22 mouse cellular contexts compared by ENCODE assay signal in the genomic region with DNA sequence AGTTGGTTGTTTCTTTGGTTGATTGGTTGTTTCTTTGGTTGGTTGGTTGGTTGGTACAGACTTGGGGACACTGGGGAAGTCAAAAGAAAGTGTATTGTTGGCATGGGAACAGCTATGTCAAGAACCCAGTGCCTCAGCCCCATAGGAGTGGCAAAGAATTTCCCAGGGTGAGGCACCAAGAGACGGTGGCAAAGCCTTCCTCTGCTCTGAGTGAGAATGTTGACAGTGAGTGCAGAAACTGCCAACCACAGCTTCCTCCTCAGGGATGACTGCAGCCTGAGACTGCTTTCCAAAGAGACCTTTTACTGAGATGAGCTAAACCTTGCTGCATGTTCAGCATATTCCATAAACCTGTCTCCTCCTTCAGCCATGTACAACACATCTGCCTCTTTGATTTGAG. TPM values are rescaled to one million over a fixed set of nuclear protein-coding genes. Genes with fewer than 3 reads are reported as not detected.
A peak's percentile ranks its signal among the peaks of the same experiment; 100 is the strongest.
DNase-seq lines count a peak whose midpoint lies in the region; ATAC-seq and TF ChIP-seq lines count a peak whose summit lies in the region.
"Had no signal": no experiment of that assay in that cellular context is flagged by ENCODE, and none has a peak within 500 bp of the region (broad histone marks: within the 10 kb centered on the region; RNA-seq: fewer than 3 reads in every experiment).

No protein-coding gene starts in this region.

- H3K27ac ChIP-seq in bone marrow macrophage, adult 2 months (ENCODE audit: insufficient read depth, low read depth, low read length) = peak overlapping the region; percentile 37
- no peak overlapping the region for H3K27ac ChIP-seq in embryonic facial prominence, embryonic 10.5 days (replicated peaks)
- H3K27ac ChIP-seq: embryonic facial prominence, embryonic 13.5 days; forebrain, embryonic 12.5 days; heart, embryonic 13.5 days; hindbrain, embryonic 15.5 days had no signal

- WGBS in embryonic facial prominence, embryonic 10.5 days = 80% methylated on average over 1 of the region's 1 CpGs

- DNase-seq in embryonic facial prominence, embryonic 10.5 days (ENCODE audit: low spot score) = no peak
- DNase-seq in frontal cortex, postnatal 10 days (ENCODE audit: low spot score in 2 of 2) = no peak
- DNase-seq in frontal cortex, adult 2 months (ENCODE audit: extremely low spot score in 1 of 2, low spot score in 1 of 2) = no peak
- DNase-seq: adrenal gland, postnatal 14 days; cerebellum, adult 11 months; cerebellum, adult 8-10 months; cerebellum, postnatal 14 days; gastrocnemius, adult 2 months; gastrocnemius, postnatal 25 days; heart, adult 11 months; heart, postnatal 36 days had no signal

- TF ChIP-seq CTCF in bone marrow macrophage, adult 2 months (IDR thresholded peaks at IDR 0.05; ENCODE audit: low read depth, low read length) = no peak

- no peak for TF ChIP-seq POLR2A in bone marrow macrophage, adult 2 months (IDR thresholded peaks at IDR 0.05; ENCODE audit: borderline replicate concordance, low read depth, low read length)

- no peak overlapping the region for H3K4me3 ChIP-seq in bone marrow macrophage, adult 2 months (ENCODE audit: insufficient read depth, low read length)
- H3K4me3 ChIP-seq in embryonic facial prominence, embryonic 10.5 days = no peak overlapping the region
- H3K4me3 ChIP-seq: embryonic facial prominence, embryonic 13.5 days; forebrain, embryonic 12.5 days; gastrocnemius, adult 2 months; heart, embryonic 13.5 days; hindbrain, embryonic 15.5 days had no signal

- H3K9me3 ChIP-seq in embryonic facial prominence, embryonic 10.5 days = no peaks in the 10 kb centered on the region
- H3K9me3 ChIP-seq: embryonic facial prominence, embryonic 13.5 days; forebrain, embryonic 12.5 days; heart, embryonic 13.5 days; hindbrain, embryonic 15.5 days had no signal

- no peaks in the 10 kb centered on the region for H3K36me3 ChIP-seq in embryonic facial prominence, embryonic 10.5 days (replicated peaks)
- H3K36me3 ChIP-seq: embryonic facial prominence, embryonic 13.5 days; forebrain, embryonic 12.5 days; G1E; heart, embryonic 13.5 days; hindbrain, embryonic 15.5 days had no signal

- 0 out of 2 replicates have a peak, but pooled peaks have one; percentile 8 for ATAC-seq in common myeloid progenitor, adult 5-6 weeks (replicated peaks; ENCODE audit: low read depth, poor library complexity, severe bottlenecking)
- ATAC-seq in megakaryocyte, adult 5-6 weeks (ENCODE audit: poor library complexity, severe bottlenecking) = peak; percentile 47
- peak; percentile 39 for ATAC-seq in neutrophil, adult 5-6 weeks (ENCODE audit: extremely low read depth, insufficient number of reproducible peaks, low FRiP score, poor library complexity, severe bottlenecking)
- ATAC-seq: forebrain, embryonic 16.5 days; inflammation-experienced regulatory T-cells, adult 6 months had no signal

- no peaks in the 10 kb centered on the region for H3K27me3 ChIP-seq in embryonic facial prominence, embryonic 10.5 days (replicated peaks; ENCODE audit: low read depth, poor library complexity, severe bottlenecking)
- H3K27me3 ChIP-seq: embryonic facial prominence, embryonic 13.5 days; forebrain, embryonic 12.5 days; hindbrain, embryonic 15.5 days had no signal

- peaks cover 69% of the 10 kb centered on the region for H3K4me1 ChIP-seq in bone marrow macrophage, adult 2 months (ENCODE audit: control insufficient read depth, insufficient read depth, low read length)
- H3K4me1 ChIP-seq in embryonic facial prominence, embryonic 10.5 days = 0 out of 2 replicates have a peak, but pooled peaks cover 5% of the 10 kb centered on the region
- H3K4me1 ChIP-seq: embryonic facial prominence, embryonic 13.5 days; forebrain, embryonic 12.5 days; heart, embryonic 13.5 days; hindbrain, embryonic 15.5 days had no signal

RNA-seq across cellular contexts. Expression of a gene that starts 6.5 kb away (rescaled TPM):
- 29.4 and 31.1 TPM in 2 replicates for polyA plus RNA-seq in bone marrow macrophage, adult 2 months (2012; ENCODE audit: insufficient read depth, insufficient read length, missing spikeins)
- total RNA-seq in common myeloid progenitor, adult 5-6 weeks (2017) = 15.8 and 16.1 TPM in 2 replicates
- 36.1 and 36.9 TPM in 2 replicates for total RNA-seq in megakaryocyte, adult 5-6 weeks (2015)
- total RNA-seq in megakaryocyte, adult 5-6 weeks (2017) = 27.2 and 32.2 TPM in 2 replicates
- 81.9 and 82.2 TPM in 2 replicates for total RNA-seq in neutrophil, adult 5-6 weeks (2017)
- 10.3 and 10.8 TPM in 2 replicates for polyA plus RNA-seq in embryonic facial prominence, embryonic 10.5 days (2016; fragmentation: Nextera tagmentation; extraction: Ambion mirVana)
- 18.7 and 19.1 TPM in 2 replicates for polyA plus RNA-seq in frontal cortex, adult 2 months (2012; rRNA removed)
